Mouse (Mus musculus): ENCODE measurements around the gene Itgb3bp. TPM values are rescaled to one million over a fixed set of nuclear protein-coding genes. Genes with fewer than 3 reads are reported as not detected.

The Itgb3bp gene
- polyA plus RNA-seq, 1 experiment from 2014 or later = 49.4 TPM

- Histone ChIP-seq H3K27ac (no peak overlapping the region), H3K36me3 (no peaks in the 10 kb centered on the region), H3K4me1 (peaks cover 6% of the 10 kb centered on the region; the same call in 1 of the 2 replicates), H3K4me3 (no peak overlapping the region), H3K9me3 (no peaks in the 10 kb centered on the region), H3K27me3 (no peaks in the 10 kb centered on the region), H3K4me2 (replicated peaks) (no peak overlapping the region), H3K9ac (no peak overlapping the region)
- 81% methylated on average over 10 of the region's 10 CpGs for WGBS
- ATAC-seq (ENCODE audit: insufficient number of reproducible peaks, insufficient read depth, low FRiP score, low TSS enrichment) = no peak
Measured at GRCm38 (mm10) chr4:99955396-99955795, 25.8 kb upstream of the Itgb3bp start.

- Histone ChIP-seq H3K4me1 (peaks cover 6% of the 10 kb centered on the region; the same call in 1 of the 2 replicates), H3K4me3 (no peak overlapping the region), H3K36me3 (no peaks in the 10 kb centered on the region), H3K27ac (no peak overlapping the region), H3K9me3 (no peaks in the 10 kb centered on the region), H3K9ac (no peak overlapping the region), H3K4me2 (replicated peaks) (no peak overlapping the region), H3K27me3 (no peaks in the 10 kb centered on the region)
- ATAC-seq (ENCODE audit: insufficient number of reproducible peaks, insufficient read depth, low FRiP score, low TSS enrichment) = no peak; the same call in 1 of the 2 replicates
- 96% methylated on average over 2 of the region's 2 CpGs for WGBS
Measured at GRCm38 (mm10) chr4:99953904-99954303, 24.3 kb upstream of the Itgb3bp start.

GRCm38 (mm10) chr4:99947896-99948295 is 18.3 kb upstream of the Itgb3bp start:
- Histone ChIP-seq H3K27ac (no peak overlapping the region), H3K9me3 (no peaks in the 10 kb centered on the region), H3K27me3 (no peaks in the 10 kb centered on the region), H3K4me3 (no peak overlapping the region), H3K4me1 (no peaks in the 10 kb centered on the region), H3K36me3 (no peaks in the 10 kb centered on the region), H3K9ac (no peak overlapping the region), H3K4me2 (replicated peaks) (no peak overlapping the region)
- 87% methylated on average over 1 of the region's 1 CpGs for WGBS
- ATAC-seq (ENCODE audit: insufficient number of reproducible peaks, insufficient read depth, low FRiP score, low TSS enrichment) = no peak

- Histone ChIP-seq H3K9ac (no peak overlapping the region), H3K4me2 (replicated peaks) (no peak overlapping the region), H3K4me1 (no peaks in the 10 kb centered on the region), H3K36me3 (no peaks in the 10 kb centered on the region), H3K27ac (no peak overlapping the region), H3K27me3 (no peaks in the 10 kb centered on the region), H3K9me3 (no peaks in the 10 kb centered on the region), H3K4me3 (no peak overlapping the region)
- ATAC-seq (ENCODE audit: insufficient number of reproducible peaks, insufficient read depth, low FRiP score, low TSS enrichment) = no peak
- 88% methylated on average over 1 of the region's 1 CpGs for WGBS
Measured at GRCm38 (mm10) chr4:99947192-99947591, 17.6 kb upstream of the Itgb3bp start.

GRCm38 (mm10) chr4:99946516-99946915 is 16.9 kb upstream of the Itgb3bp start:
- 69% methylated on average over 2 of the region's 2 CpGs for WGBS

GRCm38 (mm10) chr4:99945011-99945410 is 15.4 kb upstream of the Itgb3bp start:
- Histone ChIP-seq H3K36me3 (no peaks in the 10 kb centered on the region), H3K27ac (no peak overlapping the region)

More at GRCm38 (mm10) chr4:99946516-99946915, 16.9 kb upstream of the Itgb3bp start:
- no peak overlapping the region for H3K9ac ChIP-seq
- no peaks in the 10 kb centered on the region for H3K36me3 ChIP-seq
- H3K27me3 ChIP-seq = no peaks in the 10 kb centered on the region
- H3K9me3 ChIP-seq = no peaks in the 10 kb centered on the region
- H3K4me3 ChIP-seq = no peak overlapping the region
- H3K27ac ChIP-seq = no peak overlapping the region
- H3K4me1 ChIP-seq = no peaks in the 10 kb centered on the region
- no peak for ATAC-seq (ENCODE audit: insufficient number of reproducible peaks, insufficient read depth, low FRiP score, low TSS enrichment)
- no peak overlapping the region for H3K4me2 ChIP-seq (replicated peaks)

GRCm38 (mm10) chr4:99944606-99945005 is 15.0 kb upstream of the Itgb3bp start:
- no peaks in the 10 kb centered on the region for H3K27me3 ChIP-seq
- H3K4me2 ChIP-seq (replicated peaks) = no peak overlapping the region
- H3K9ac ChIP-seq = no peak overlapping the region
- H3K9me3 ChIP-seq = no peaks in the 10 kb centered on the region
- no peaks in the 10 kb centered on the region for H3K36me3 ChIP-seq
- H3K4me1 ChIP-seq = no peaks in the 10 kb centered on the region
- 70% methylated on average over 2 of the region's 2 CpGs for WGBS
- H3K4me3 ChIP-seq = no peak overlapping the region
- ATAC-seq (ENCODE audit: insufficient number of reproducible peaks, insufficient read depth, low FRiP score, low TSS enrichment) = no peak
- H3K27ac ChIP-seq = no peak overlapping the region

More at GRCm38 (mm10) chr4:99945011-99945410, 15.4 kb upstream of the Itgb3bp start:
- Histone ChIP-seq H3K27me3 (no peaks in the 10 kb centered on the region), H3K9me3 (no peaks in the 10 kb centered on the region), H3K9ac (no peak overlapping the region), H3K4me3 (no peak overlapping the region), H3K4me2 (replicated peaks) (no peak overlapping the region), H3K4me1 (no peaks in the 10 kb centered on the region)
- 82% methylated on average over 7 of the region's 7 CpGs for WGBS
- no peak for ATAC-seq (ENCODE audit: insufficient number of reproducible peaks, insufficient read depth, low FRiP score, low TSS enrichment)

- H3K36me3 ChIP-seq = no peaks in the 10 kb centered on the region
- H3K4me2 ChIP-seq (replicated peaks) = no peak overlapping the region
- no peak overlapping the region for H3K9ac ChIP-seq
- H3K4me1 ChIP-seq = no peaks in the 10 kb centered on the region
- no peaks in the 10 kb centered on the region for H3K9me3 ChIP-seq
- H3K4me3 ChIP-seq = no peak overlapping the region
- H3K27ac ChIP-seq = no peak overlapping the region
- no peaks in the 10 kb centered on the region for H3K27me3 ChIP-seq
- ATAC-seq (ENCODE audit: insufficient number of reproducible peaks, insufficient read depth, low FRiP score, low TSS enrichment) = no peak
- 83% methylated on average over 10 of the region's 10 CpGs for WGBS
Measured at GRCm38 (mm10) chr4:99941655-99942414, 12.2 kb upstream of the Itgb3bp start.

GRCm38 (mm10) chr4:99939711-99940505 is 10.3 kb upstream of the Itgb3bp start:
- Histone ChIP-seq H3K4me1 (no peaks in the 10 kb centered on the region), H3K4me2 (replicated peaks) (no peak overlapping the region), H3K9me3 (no peaks in the 10 kb centered on the region), H3K9ac (no peak overlapping the region), H3K4me3 (no peak overlapping the region), H3K27me3 (no peaks in the 10 kb centered on the region), H3K27ac (no peak overlapping the region), H3K36me3 (no peaks in the 10 kb centered on the region)
- no peak for ATAC-seq (ENCODE audit: insufficient number of reproducible peaks, insufficient read depth, low FRiP score, low TSS enrichment)
- WGBS = 66% methylated on average over 16 of the region's 16 CpGs

- H3K27ac ChIP-seq = no peak overlapping the region
- no peak overlapping the region for H3K4me2 ChIP-seq (replicated peaks)
- H3K9me3 ChIP-seq = no peaks in the 10 kb centered on the region
- no peak overlapping the region for H3K9ac ChIP-seq
- no peak overlapping the region for H3K4me3 ChIP-seq
- ATAC-seq (ENCODE audit: insufficient number of reproducible peaks, insufficient read depth, low FRiP score, low TSS enrichment) = no peak
- H3K36me3 ChIP-seq = no peaks in the 10 kb centered on the region; the same call in 1 of the 2 replicates
- WGBS = 93% methylated on average over 5 of the region's 5 CpGs
- no peaks in the 10 kb centered on the region for H3K27me3 ChIP-seq
- H3K4me1 ChIP-seq = no peaks in the 10 kb centered on the region; the same call in 1 of the 2 replicates
Measured at GRCm38 (mm10) chr4:99936278-99936677, 6.7 kb upstream of the Itgb3bp start.

- Histone ChIP-seq H3K9me3 (no peaks in the 10 kb centered on the region), H3K27me3 (no peaks in the 10 kb centered on the region), H3K4me1 (peaks cover 3% of the 10 kb centered on the region; the same call in 1 of the 2 replicates), H3K4me3 (no peak overlapping the region), H3K9ac (no peak overlapping the region), H3K36me3 (no peaks in the 10 kb centered on the region; the same call in 1 of the 2 replicates), H3K4me2 (replicated peaks) (no peak overlapping the region), H3K27ac (no peak overlapping the region)
- ATAC-seq (ENCODE audit: insufficient number of reproducible peaks, insufficient read depth, low FRiP score, low TSS enrichment) = no peak
- 91% methylated on average over 7 of the region's 7 CpGs for WGBS
Measured at GRCm38 (mm10) chr4:99934859-99935258, 5.2 kb upstream of the Itgb3bp start.

- ATAC-seq (ENCODE audit: insufficient number of reproducible peaks, insufficient read depth, low FRiP score, low TSS enrichment) = no peak
- H3K4me3 ChIP-seq = no peak overlapping the region
- no peak overlapping the region for H3K27ac ChIP-seq
- H3K4me2 ChIP-seq (replicated peaks) = no peak overlapping the region
- H3K9ac ChIP-seq = no peak overlapping the region
- H3K9me3 ChIP-seq = no peaks in the 10 kb centered on the region
- H3K27me3 ChIP-seq = no peaks in the 10 kb centered on the region
- 78% methylated on average over 4 of the region's 4 CpGs for WGBS
- H3K36me3 ChIP-seq = no peaks in the 10 kb centered on the region; the same call in 1 of the 2 replicates
- H3K4me1 ChIP-seq = peaks cover 3% of the 10 kb centered on the region; the same call in 1 of the 2 replicates
Measured at GRCm38 (mm10) chr4:99931807-99932206, 2.2 kb upstream of the Itgb3bp start.

Data from embryonic facial prominence, embryonic 12.5 days (tissue).